Mouse (Mus musculus): ENCODE results near the gene Vmn2r63. TPM values are rescaled to one million over a fixed set of nuclear protein-coding genes. Genes with fewer than 3 reads are reported as not detected.
"Not testable (repeated sequence)": the region's sequence is repeated elsewhere in the genome, so short reads cannot be mapped to it uniquely, and the experiment has no call there.

The Vmn2r63 gene
- not detected in 2 replicates for polyA plus RNA-seq (2015; fragmentation: Nextera tagmentation; extraction: Ambion mirVana)

DNA sequence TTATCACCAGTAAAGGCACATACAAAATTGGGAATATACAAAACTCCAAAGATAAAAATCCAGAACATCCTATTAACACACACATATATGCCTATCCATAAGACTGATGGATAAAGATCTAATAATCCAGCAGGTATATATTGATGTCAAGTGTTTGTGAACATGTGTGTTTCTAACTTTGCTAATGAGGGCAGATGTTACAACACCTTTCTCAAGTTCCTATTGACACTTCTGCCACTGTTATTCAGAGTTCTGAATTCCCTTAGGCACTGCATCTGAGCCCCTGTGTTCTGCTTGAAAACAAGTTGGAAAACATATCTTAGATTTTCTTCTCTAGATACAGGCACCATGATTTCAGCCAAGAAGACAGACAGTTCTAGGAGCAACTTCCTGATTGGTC is at the start of gene Vmn2r63:
Gene Vmn2r63, minus strand, starts transcription at position 101 of the 400 bp plus-strand sequence.
- H3K36me3 ChIP-seq; H3K27me3 ChIP-seq (replicated peaks); H3K9ac ChIP-seq; H3K27ac ChIP-seq (replicated peaks); H3K4me3 ChIP-seq; H3K9me3 ChIP-seq; H3K4me1 ChIP-seq; ATAC-seq (ENCODE audit: extremely low read depth, insufficient number of reproducible peaks, low FRiP score, low TSS enrichment); H3K4me2 ChIP-seq: not testable (repeated sequence)

GRCm38 (mm10) chr7:42980739-42981138 is 47.1 kb upstream of the Vmn2r63 start:
- no peaks in the 10 kb centered on the region for H3K36me3 ChIP-seq
- H3K4me3 ChIP-seq, result no peak overlapping the region
- no peaks in the 10 kb centered on the region for H3K4me1 ChIP-seq
- WGBS, result 78% methylated on average over 10 of the region's 10 CpGs
- H3K4me2 ChIP-seq, result no peak overlapping the region
- no peak overlapping the region for H3K27ac ChIP-seq (replicated peaks)
- ATAC-seq (ENCODE audit: extremely low read depth, insufficient number of reproducible peaks, low FRiP score, low TSS enrichment), result no peak
- peaks cover 80% of the 10 kb centered on the region for H3K9me3 ChIP-seq
- no peaks in the 10 kb centered on the region for H3K27me3 ChIP-seq (replicated peaks)
- H3K9ac ChIP-seq, result no peak overlapping the region

GRCm38 (mm10) chr7:42980098-42980497 is 46.5 kb upstream of the Vmn2r63 start:
- no peak overlapping the region for H3K9ac ChIP-seq
- no peak overlapping the region for H3K4me3 ChIP-seq
- ATAC-seq (ENCODE audit: extremely low read depth, insufficient number of reproducible peaks, low FRiP score, low TSS enrichment), result no peak
- no peak overlapping the region for H3K27ac ChIP-seq (replicated peaks)
- 76% methylated on average over 11 of the region's 11 CpGs for WGBS
- H3K4me2 ChIP-seq, result no peak overlapping the region
- H3K27me3 ChIP-seq (replicated peaks), result no peaks in the 10 kb centered on the region
- H3K36me3 ChIP-seq, result no peaks in the 10 kb centered on the region
- no peaks in the 10 kb centered on the region for H3K4me1 ChIP-seq
- peaks cover 78% of the 10 kb centered on the region for H3K9me3 ChIP-seq

DNA sequence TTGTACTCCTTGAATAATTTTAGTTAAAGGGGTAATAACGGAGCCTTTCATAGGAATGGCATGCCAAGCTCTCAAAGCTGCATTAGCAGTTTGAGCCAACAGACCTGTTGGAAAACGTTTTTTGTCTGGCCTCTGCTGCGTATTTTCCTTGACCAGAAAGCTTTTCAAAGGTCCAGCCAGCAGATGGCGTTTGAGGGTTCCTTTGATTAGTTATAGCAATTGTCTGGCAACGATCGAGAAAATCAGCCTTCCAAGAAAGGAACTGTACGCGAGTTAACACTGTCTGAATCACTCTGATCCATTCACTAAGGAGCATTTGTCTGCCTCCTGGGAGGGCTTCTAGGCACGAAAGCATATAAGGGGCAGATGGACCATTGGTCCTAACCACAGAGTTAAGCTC is 31.6 kb upstream of the Vmn2r63 start:
- Histone ChIP-seq H3K9me3 (peaks cover 49% of the 10 kb centered on the region), H3K36me3 (no peaks in the 10 kb centered on the region), H3K4me3 (no peak overlapping the region), H3K27ac (replicated peaks) (no peak overlapping the region), H3K4me2 (no peak overlapping the region), H3K9ac (no peak overlapping the region), H3K4me1 (no peaks in the 10 kb centered on the region), H3K27me3 (replicated peaks) (no peaks in the 10 kb centered on the region)
- ATAC-seq (ENCODE audit: extremely low read depth, insufficient number of reproducible peaks, low FRiP score, low TSS enrichment), result no peak
- 65% methylated on average over 9 of the region's 9 CpGs for WGBS

DNA sequence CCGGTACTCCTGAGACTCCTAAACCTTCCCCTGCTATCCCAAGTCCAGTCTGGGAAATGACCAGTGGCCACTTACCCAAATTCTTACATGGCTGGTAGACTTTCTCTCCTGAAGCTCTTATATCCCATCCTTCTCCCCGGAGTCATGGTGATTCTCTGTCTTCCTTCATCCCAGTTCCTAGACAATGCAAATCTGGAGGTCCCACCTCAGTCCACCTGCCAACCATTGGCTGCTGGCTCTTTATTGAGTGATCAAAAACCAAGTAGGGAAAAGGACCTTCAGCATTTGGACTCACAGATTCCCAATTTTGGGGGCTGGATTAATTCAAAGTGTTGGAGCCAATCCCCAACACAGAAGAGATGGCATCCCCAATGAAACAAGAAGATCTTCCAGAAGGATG is 35.6 kb downstream of the Vmn2r63 start:
- not testable (repeated sequence) for H3K27ac ChIP-seq (replicated peaks); ATAC-seq (ENCODE audit: extremely low read depth, insufficient number of reproducible peaks, low FRiP score, low TSS enrichment); H3K9ac ChIP-seq; H3K4me3 ChIP-seq; H3K36me3 ChIP-seq; H3K4me1 ChIP-seq; H3K4me2 ChIP-seq; H3K27me3 ChIP-seq (replicated peaks)
- peaks cover 24% of the 10 kb centered on the region; the same call in 1 of the 2 replicates for H3K9me3 ChIP-seq
- 64% methylated on average over 2 of the region's 2 CpGs for WGBS

DNA sequence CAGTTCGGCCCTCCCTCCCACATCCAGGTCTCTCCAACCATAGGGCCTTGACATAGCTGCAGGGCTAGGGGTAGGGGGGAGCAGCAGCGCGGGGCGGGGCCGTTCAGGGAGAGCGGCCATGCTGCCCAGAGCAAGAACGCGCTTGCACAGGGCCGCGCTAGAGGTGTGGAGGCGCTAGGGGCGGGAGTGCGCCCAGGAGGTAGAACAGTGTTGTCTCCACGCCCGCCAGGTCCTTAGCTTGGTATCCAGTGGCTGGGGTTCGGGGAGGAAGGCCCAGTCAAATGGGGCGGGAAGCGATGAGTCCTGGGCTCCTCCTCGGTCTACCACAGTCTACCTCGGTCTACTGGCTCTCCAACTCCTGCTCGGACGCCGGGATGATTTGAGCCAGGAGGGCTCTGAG is 55.5 kb downstream of the Vmn2r63 start:
- Histone ChIP-seq H3K9ac (no peak overlapping the region), H3K27ac (replicated peaks) (no peak overlapping the region), H3K27me3 (replicated peaks) (no peaks in the 10 kb centered on the region), H3K4me2 (no peak overlapping the region), H3K36me3 (no peaks in the 10 kb centered on the region), H3K4me1 (no peaks in the 10 kb centered on the region), H3K9me3 (peaks cover 25% of the 10 kb centered on the region), H3K4me3 (no peak overlapping the region)
- ATAC-seq (ENCODE audit: extremely low read depth, insufficient number of reproducible peaks, low FRiP score, low TSS enrichment), result no peak
- WGBS, result 33% methylated on average over 23 of the region's 23 CpGs

DNA sequence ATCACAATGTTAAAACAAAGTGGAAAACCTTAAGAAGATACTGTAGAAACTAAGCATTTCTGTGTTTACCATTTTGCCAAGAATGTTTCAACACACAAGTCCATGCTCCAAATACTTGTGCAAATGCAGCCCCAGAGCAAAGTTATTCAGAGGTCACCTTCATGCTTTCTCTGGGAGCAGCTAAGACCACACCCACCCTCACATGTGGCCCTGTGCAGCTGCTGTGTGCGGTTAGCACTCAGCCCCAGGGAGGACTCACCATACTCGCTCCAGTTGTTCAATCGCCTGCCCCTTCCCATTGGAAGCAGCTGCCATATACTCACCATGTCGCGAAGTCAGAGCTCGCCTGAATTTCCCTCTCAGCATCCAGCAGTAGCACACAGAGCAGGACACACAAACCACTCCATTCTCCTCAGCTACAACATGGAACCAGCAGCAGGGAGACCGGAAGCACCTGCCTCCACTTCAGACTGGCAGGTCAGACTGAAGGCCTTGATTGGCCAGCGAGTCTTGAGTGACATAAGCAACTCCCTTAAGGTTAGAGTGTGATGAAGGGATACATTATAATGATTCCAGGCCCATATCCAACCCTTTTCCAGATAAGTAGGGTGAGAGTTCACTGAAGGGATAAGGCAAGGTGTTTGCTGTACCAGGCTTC is 66.7 kb downstream of the Vmn2r63 start, which contains the start of gene Gm2381:
Gene Gm2381, minus strand, starts transcription at position 434 of the 658 bp plus-strand sequence.
- H3K4me3 ChIP-seq; H3K36me3 ChIP-seq; H3K4me1 ChIP-seq; H3K4me2 ChIP-seq; H3K27me3 ChIP-seq (replicated peaks); H3K9ac ChIP-seq; ATAC-seq (ENCODE audit: extremely low read depth, insufficient number of reproducible peaks, low FRiP score, low TSS enrichment); H3K27ac ChIP-seq (replicated peaks): not testable (repeated sequence)
- WGBS, result 71% methylated on average over 8 of the region's 8 CpGs
- peaks cover 27% of the 10 kb centered on the region; the same call in 1 of the 2 replicates for H3K9me3 ChIP-seq

Small RNA genes lying within 50 kb of the gene (microRNA-seq; reads per million reads assigned to microRNA genes)
- gene Gm23256, result not detected

Other genes starting within 250 kb of the Vmn2r63 start
- 5.9 and 6.9 TPM in 2 replicates for gene Zfp975, start 241.1 kb downstream of the Vmn2r63 start, polyA plus RNA-seq (2015; fragmentation: Nextera tagmentation; extraction: Ambion mirVana)
- not detected in 2 replicates for gene Gm17067, start 206.8 kb downstream of the Vmn2r63 start, polyA plus RNA-seq (2015; fragmentation: Nextera tagmentation; extraction: Ambion mirVana)
- not detected in 2 replicates for gene Vmn2r62, start 140.3 kb downstream of the Vmn2r63 start, polyA plus RNA-seq (2015; fragmentation: Nextera tagmentation; extraction: Ambion mirVana)
- gene Gm2381, start 66.6 kb downstream of the Vmn2r63 start, polyA plus RNA-seq (2015; fragmentation: Nextera tagmentation; extraction: Ambion mirVana), result not detected in 2 replicates
- gene Gm9268, start 84.9 kb upstream of the Vmn2r63 start, polyA plus RNA-seq (2015; fragmentation: Nextera tagmentation; extraction: Ambion mirVana), result not detected in 2 replicates
- not detected in 2 replicates for gene Zfp936, start 180.4 kb upstream of the Vmn2r63 start, polyA plus RNA-seq (2015; fragmentation: Nextera tagmentation; extraction: Ambion mirVana)

Measured in heart, embryonic 13.5 days (tissue).